Mouse (Mus musculus) thymus, adult 2 months (tissue): ENCODE measurements at regions not wholly inside any gene's neighbourhood (a gene's known extent, or its start where the extent isn't known, plus 50 kb on each side); places are given as distances from the start of the nearest gene placed in this dataset.

ENCODE experiments used
- CTCF ChIP-seq: fragments of 200-500 bp; IDR thresholded peaks from 2 replicates; pipeline ENCODE4 v1.5.1; 2012; ENCODE audit warnings: mild to moderate bottlenecking, control low read depth, low read length, moderate library complexity, borderline replicate concordance; ENCODE audit not compliant: control insufficient read depth, poor library complexity, insufficient read depth; ENCODE audit errors: extremely low read depth
- POLR2A ChIP-seq: fragments of 200-500 bp; IDR thresholded peaks from 2 replicates; pipeline ENCODE4 v1.6.1; 2012; ENCODE audit warnings: mild to moderate bottlenecking, low read length, control low read depth, moderate library complexity; ENCODE audit not compliant: control insufficient read depth, poor library complexity, insufficient read depth; ENCODE audit errors: extremely low read depth

DNA sequence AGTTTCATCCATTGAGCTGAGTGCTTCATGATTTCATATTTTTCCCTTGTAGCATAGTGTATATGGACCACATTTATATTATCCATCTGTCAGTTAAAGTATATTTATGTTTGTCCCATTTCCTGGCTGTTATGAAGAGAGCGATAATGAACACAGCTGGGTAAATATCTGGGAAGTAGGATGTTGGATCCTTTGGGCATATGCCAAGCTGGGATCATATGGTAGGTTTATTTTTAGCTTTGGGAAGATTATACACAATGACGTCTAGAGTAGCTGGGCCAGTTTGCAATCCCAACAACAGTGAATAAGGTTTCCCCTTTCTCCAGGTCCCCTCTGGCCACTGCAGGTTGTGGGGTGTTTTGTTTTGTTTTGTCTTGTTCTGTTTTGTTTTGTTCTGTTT lies 164.5 kb downstream of the Gm765 start:
- no peak for TF ChIP-seq POLR2A
- TF ChIP-seq CTCF = no peak
